Mouse (Mus musculus) bone marrow, adult 2 months (tissue): ENCODE data around the gene D330020A13Rik.

ENCODE experiments used
- CTCF ChIP-seq: fragments of 200-500 bp; IDR thresholded peaks from 2 replicates; pipeline ENCODE4 v1.5.1; 2011; ENCODE audit warnings: low read length, control low read depth; ENCODE audit not compliant: control insufficient read depth, insufficient read depth
- POLR2A ChIP-seq: fragments of 200-500 bp; IDR thresholded peaks from 2 replicates; pipeline ENCODE4 v1.6.1; 2011; ENCODE audit warnings: low read depth, mild to moderate bottlenecking, control low read depth, low read length, borderline replicate concordance; ENCODE audit not compliant: control insufficient read depth

GRCm38 (mm10) chr6:120246676-120247075, 47.5 kb upstream of the D330020A13Rik start:
- TF ChIP-seq CTCF, result no peak
- no peak for TF ChIP-seq POLR2A
